Mouse (Mus musculus) left cerebral cortex, adult 8-10 months (tissue): ENCODE measurements at regions not wholly inside any gene's neighbourhood (a gene's known extent, or its start where the extent isn't known, plus 50 kb on each side); places are given as distances from the start of the nearest gene placed in this dataset.

ENCODE experiments used
- DNase-seq, 2 experiments: peaks; one replicate each; pipeline ENCODE4 v3.0.0; 2022; ENCODE audit warnings: low spot score in 2 of 2

DNA sequence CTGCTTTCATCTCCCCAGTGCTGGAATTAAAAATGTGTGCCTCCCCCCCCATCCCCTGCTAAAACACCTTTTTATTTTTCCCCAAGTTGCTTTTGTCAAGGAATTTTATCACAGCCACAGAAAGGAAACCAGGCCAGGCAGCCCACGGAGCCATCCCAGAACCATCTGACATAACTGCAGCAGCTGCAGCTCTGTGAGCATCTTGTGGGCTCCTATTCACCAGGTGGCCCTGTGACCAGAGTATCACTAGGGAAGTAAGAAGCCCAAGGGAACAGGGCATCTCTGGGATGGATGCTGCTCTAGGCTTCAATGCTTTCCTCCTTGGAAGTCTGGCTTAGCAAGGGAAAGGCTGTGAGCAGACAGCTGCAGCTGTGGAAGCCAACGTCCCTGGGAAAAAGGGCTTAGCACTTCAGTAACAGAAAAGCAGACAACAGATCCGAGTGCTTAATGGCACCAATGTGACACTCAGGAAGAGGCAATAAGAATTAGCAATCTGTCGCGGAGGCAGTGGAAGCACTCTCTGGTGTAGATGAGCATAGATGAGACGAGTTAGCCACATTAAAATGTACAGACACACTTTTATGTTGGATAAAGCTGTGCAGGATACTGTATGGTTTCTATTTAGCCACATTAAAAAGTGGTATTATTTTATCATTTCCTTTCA, 1183.0 kb downstream of the 4930447A16Rik start:
- DNase-seq, result peak in 1 of 2 experiments; percentile 21

DNA sequence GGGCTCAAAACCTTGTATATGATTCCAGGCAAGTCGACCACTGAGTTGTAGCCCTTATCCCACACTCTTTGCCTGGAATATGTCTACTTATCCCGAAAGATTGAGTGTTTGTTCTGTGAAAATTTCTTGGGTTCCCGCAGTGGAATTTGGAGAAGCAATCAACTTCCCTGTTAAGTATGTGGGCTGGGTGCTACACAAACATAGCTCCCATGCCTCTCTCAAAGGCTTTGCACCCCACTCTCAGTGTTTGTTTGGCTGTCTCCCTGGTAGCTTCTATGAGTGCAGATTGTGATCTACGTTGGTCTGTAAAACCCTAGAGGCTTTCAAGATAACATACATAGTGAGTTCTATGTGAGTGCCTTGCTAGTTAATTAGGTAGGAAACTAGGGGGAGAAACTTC, 1184.2 kb downstream of the 4930447A16Rik start:
- DNase-seq, result no peak
